8 mouse cellular contexts compared by ENCODE assay signal in the genomic region with DNA sequence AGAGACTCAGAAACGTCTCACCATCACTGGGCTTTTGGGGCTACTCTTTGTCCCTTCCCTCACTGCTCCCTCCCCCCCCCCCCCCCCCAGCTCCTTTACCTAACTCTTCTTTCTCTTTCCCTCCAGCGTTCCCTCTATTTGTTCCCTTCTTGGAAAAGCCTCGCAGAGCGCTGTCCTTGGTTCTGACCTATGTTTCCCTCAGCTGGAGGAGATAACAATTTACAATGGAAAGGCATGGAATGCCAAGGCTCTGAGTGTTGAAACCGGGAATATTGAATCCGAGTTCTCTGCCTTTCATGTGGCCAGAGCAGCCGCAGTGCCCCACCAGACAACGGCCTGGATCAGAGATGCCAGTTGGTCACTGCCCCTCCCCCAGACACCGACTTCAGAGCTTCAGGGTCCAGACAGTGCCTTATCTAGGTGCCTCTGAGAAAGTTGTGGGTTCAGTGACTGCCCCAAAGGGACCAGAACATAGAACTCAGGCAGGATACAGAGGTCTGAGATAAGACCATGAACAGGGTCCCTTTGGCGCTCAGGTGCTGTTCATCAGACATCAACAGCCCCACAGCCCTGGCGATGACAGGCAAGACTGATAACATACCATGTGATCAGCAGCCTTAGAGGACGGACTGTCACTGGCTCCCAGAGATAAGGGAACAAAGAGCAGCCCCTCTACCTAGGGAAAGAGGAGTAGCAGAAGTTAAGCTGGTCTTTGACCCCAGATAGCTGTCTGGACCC. TPM values are rescaled to one million over a fixed set of nuclear protein-coding genes. Genes with fewer than 3 reads are reported as not detected.
DNase-seq lines count a peak whose midpoint lies in the region; ATAC-seq and TF ChIP-seq lines count a peak whose summit lies in the region.
"Had no signal": no experiment of that assay in that cellular context is flagged by ENCODE, and none has a peak within 500 bp of the region (broad histone marks: within the 10 kb centered on the region; RNA-seq: fewer than 3 reads in every experiment).

No protein-coding gene starts in this region.

- DNase-seq in ES-CJ7 (ENCODE audit: low read depth, low spot score): peak; percentile 71
- peak; percentile 24 for DNase-seq in Patski (ENCODE audit: low read depth, low spot score)
- DNase-seq in heart, postnatal 14 days: peak; percentile 44 to 68
- peak; percentile 63 for DNase-seq in lung, postnatal 14 days
- no peak for DNase-seq in layer of hippocampus, adult 18-20 months (ENCODE audit: low spot score in 2 of 2)
- no peak for DNase-seq in left cerebral cortex, postnatal 10 days (ENCODE audit: extremely low spot score in 1 of 2, low spot score in 2 of 2)

- in situ Hi-C loops in Patski (cut with MboI; ENCODE audit: low pct_unique_long_range_greater_than_20kb): no loop called here

- intact Hi-C loops in heart, postnatal 14 days (cut with DNase I): no loop called here
- intact Hi-C loops in left cerebral cortex, postnatal 10 days (cut with DNase I): no loop called here

- CTCF ChIA-PET in Patski (lab: Charles Lee): interaction anchor here (1.4 kb wide), 1 partner anchor 38 kb away, joined by 5 read pairs; no protein-coding TSS in a partner anchor

- TF ChIP-seq CTCF in Patski (IDR thresholded peaks at IDR 0.05): no peak

- ATAC-seq in Patski: peak; percentile 65
- ATAC-seq in granulocyte monocyte progenitor cell, adult 5-6 weeks (replicated peaks; ENCODE audit: poor library complexity, severe bottlenecking): no peak

- H3K27me3 ChIP-seq in Patski: peaks cover 42% of the 10 kb centered on the region

- POLR2A ChIA-PET in Patski (lab: Charles Lee): no interaction called here

RNA-seq across cellular contexts. Expression of gene Slc32a1, which starts 25.8 kb away (rescaled TPM):
- polyA plus RNA-seq in Patski (2021): not detected
- not detected for total RNA-seq in heart, postnatal 14 days (2021)
- total RNA-seq in layer of hippocampus, adult 18-20 months (2021): 10 to 100 TPM; 71.2 to 76.5 TPM
- total RNA-seq in left cerebral cortex, postnatal 10 days (2021): 10 to 100 TPM; 80.8 to 96.0 TPM
- not detected in 2 replicates for total RNA-seq in granulocyte monocyte progenitor cell, adult 5-6 weeks (2014; fragmentation: Nextera tagmentation)
- total RNA-seq in granulocyte monocyte progenitor cell, adult 5-6 weeks (2017): not detected in 2 replicates
- polyA plus RNA-seq: lung, embryonic 16.5 days had no signal

RNA-seq across cellular contexts. Expression of gene Actr5, which starts 39.9 kb away (rescaled TPM):
- polyA plus RNA-seq in Patski (2021): 11.5 TPM
- 1 to 10 TPM; 6.9 to 8.9 TPM for total RNA-seq in heart, postnatal 14 days (2021)
- total RNA-seq in layer of hippocampus, adult 18-20 months (2021): 10 to 100 TPM; 10.3 to 12.7 TPM
- 10 to 100 TPM in 1 of 2 experiments, 1 to 10 TPM in 1; 9.7 to 11.7 TPM for total RNA-seq in left cerebral cortex, postnatal 10 days (2021)
- 15.6 and 18.5 TPM in 2 replicates for total RNA-seq in granulocyte monocyte progenitor cell, adult 5-6 weeks (2014; fragmentation: Nextera tagmentation)
- 15.8 and 21.6 TPM in 2 replicates for total RNA-seq in granulocyte monocyte progenitor cell, adult 5-6 weeks (2017)

Comparison
In these comparisons a context has a peak if more than half of its experiments do, and no peak if none do; other contexts are left out.
1. DNase-seq: peak in ES-CJ7 (single experiment), Patski (single experiment), heart, postnatal 14 days (2 of 2) and lung, postnatal 14 days (single experiment); none in layer of hippocampus, adult 18-20 months (0 of 2) and left cerebral cortex, postnatal 10 days (0 of 2).
2. RNA of gene Slc32a1, which starts 25.8 kb away (total RNA-seq): 80.8 to 96.0 TPM in left cerebral cortex, postnatal 10 days and 71.2 to 76.5 TPM in layer of hippocampus, adult 18-20 months; not detected in heart, postnatal 14 days and not detected in granulocyte monocyte progenitor cell, adult 5-6 weeks; every median in the first group is over 10 times any median in the second.